Mouse (Mus musculus) c-Kit-positive CD71-positive TER-119-positive erythroid progenitor cells, embryonic 14.5 days (primary cell): ENCODE results near the gene Cebpg.

ENCODE experiments used
- DNase-seq: peaks from one replicate; pipeline ENCODE4 v3.0.0-alpha.2; 2013; ENCODE audit warnings: low spot score

Cebpg gene

DNA sequence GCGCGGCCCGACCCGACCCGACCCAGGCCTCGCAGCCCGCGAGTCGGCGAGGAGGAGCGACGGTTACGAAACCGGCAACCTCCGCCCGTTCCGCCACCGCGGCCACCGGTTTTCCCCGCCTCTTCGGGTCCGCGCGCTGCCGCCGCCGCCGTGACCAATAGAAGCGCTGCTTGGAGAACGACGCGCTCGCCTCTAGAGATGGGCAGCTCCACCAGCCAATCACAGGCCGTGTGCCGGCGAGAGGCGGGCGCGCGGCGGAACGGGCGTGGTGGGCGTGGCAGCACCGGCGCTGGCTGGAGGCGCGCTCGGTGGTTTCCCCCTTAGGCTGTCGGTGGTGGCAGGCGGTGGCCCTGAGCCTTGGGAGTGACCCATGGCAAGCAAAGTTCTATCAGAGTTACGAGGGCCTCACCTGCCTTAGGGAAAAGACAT, at the start of gene Cebpg:
Cebpg (minus strand) TSS at position 138 of the 429 bp plus-strand sequence.
- peak; percentile 91 for DNase-seq

DNA sequence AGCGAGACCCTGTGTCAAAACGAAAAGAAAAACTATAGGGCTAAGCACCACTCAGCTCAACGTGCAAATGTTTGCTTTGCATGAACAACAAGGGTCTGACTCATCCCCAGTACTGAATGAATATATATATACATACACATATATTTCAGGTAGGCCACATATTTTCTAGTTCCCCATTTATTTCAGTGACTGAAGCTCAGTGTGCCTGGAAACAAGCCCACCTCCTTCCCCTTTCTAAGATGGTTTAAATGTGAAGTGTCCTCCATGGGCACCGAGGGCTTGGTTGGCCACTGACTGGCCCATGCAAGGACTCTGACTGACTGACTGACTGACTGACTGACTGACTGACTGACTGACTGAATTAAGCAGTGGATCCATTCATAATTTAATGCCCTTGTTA, 43.2 kb upstream of the Cebpg start:
- DNase-seq = no peak

DNA sequence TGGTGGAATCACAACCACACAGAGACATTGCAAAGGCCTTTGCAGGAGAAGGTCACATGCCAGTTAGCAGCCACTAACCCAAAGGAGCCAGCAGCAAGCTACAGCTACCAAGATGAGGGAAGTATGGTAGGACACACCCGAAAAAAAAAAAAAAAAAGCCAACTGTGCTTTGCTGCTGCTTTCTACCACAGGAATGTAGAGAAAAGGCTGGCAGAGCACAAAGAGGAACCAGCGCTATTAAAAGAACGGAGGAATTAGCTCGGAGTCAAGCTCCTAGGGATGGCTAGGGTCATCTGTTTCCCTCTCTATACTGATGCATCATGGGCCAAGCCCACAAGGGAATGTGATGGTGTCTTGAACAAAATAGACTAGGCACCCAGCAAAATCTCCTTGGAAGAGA, 42.4 kb upstream of the Cebpg start:
- no peak for DNase-seq

DNA sequence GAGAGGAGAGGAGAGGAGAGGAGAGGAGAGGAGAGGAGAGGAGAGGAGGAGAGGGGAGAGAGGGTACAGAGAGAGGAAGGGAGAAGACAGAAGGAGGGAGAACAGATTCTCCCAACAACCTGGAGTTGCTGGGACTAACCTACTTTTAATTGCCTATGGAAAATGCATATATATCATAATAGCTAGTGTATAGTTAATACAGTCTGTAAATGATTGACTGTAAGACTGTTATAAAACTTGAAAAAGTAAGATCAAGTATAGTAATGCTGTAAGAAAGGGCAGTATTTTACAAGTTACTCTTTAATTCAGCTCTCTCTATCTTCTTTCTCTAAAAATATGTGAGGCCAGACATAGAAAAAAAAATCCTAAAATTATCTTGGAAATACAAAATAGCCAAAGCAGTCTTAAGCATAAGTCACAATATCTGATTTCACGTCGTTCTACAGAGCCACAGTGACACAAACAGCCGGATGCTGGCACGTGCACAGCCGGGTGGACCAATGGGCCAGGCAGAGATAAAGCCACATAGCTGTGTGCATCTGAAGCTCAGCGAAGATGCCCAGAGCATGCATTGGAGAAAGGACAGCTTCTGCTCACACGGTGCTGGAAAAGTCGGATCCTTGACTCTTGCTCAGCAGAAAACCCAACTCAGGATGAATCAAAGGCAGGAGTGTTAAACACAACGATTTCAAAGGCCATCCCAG, 38.8 kb upstream of the Cebpg start:
- no peak for DNase-seq

DNA sequence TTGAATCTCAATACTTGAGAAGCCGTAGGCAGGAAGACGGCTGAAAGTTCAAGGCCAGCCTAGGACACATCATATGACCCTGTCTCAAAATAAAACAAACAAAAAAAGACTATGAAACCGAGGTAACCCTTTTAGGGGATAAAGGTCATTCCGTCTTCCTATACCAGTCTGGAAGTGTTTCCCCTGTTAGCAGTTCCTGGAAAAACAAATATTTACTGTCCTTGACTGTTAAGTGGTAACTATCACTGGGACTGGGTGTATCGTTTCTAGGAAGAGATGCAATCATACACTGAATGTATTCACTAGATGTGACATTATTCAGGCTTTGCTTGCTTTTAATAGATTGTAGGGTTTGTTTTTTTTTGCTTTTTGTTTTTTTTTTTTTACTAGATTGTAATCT, 34.2 kb upstream of the Cebpg start:
- DNase-seq = no peak

DNA sequence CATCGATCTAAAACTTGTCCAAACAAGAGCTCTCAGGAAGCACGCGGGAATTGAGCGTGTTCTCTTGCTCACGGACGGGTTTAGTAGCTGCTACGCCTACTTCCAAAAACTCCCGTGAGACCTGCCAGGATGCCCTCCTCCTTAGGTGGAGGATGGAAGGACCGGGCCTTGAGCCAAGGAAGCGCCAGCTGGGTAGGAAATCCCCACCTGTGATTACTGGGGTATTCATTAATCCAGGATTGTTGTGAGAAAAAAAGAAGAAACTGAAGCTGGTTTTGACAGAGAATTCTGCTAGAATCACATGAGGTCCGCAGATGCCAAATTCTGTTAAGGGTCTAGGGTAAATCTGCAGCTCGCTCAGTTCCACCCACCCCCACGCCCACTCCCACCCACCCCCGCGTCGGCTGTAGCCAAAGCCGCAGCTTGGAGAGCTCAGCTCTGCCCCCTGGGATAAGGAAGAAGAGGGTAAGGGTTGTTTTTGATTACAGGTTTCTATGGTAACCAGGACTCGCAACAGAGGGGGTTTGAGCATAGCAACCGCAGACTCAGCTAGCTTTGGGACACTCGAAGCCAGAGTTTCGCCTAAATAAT, 30.0 kb upstream of the Cebpg start:
- no peak for DNase-seq

DNA sequence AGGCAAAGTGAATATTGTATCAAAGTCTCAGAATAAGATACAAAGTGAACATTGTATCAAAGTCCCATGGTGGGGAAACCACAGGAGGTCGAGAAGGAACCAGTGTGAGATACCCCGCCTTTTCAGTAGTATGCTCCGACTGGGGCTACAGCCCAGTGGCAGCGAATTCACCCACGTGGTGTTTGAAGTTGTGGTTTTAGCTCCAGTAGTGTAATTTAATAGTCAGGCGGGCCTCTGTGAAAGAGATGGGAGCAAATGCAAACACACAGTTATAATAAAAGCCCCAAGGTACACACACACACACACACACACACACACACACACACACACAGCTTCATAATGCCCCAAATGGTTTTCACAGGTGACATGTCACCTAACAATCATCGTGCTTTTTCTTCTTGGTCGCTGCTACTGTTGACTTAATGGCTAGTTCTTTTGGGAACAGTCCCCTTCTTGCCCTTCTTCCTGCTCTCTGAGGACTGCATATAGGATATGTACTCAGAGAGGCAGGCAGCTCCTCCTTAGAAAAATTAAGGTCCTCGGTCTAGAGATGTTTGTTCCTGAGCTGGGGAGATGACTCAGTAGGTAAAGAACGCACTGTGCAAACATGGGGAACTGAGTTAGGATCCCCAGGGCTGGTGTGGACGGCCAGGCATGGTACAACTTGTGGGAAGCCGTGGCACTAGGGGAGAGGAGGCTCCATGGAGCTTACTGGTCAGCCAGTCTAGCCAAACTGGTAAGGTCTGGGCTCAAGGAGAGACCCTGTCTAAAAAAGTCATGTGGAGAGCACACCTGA, 28.4 kb upstream of the Cebpg start:
- no peak for DNase-seq

DNA sequence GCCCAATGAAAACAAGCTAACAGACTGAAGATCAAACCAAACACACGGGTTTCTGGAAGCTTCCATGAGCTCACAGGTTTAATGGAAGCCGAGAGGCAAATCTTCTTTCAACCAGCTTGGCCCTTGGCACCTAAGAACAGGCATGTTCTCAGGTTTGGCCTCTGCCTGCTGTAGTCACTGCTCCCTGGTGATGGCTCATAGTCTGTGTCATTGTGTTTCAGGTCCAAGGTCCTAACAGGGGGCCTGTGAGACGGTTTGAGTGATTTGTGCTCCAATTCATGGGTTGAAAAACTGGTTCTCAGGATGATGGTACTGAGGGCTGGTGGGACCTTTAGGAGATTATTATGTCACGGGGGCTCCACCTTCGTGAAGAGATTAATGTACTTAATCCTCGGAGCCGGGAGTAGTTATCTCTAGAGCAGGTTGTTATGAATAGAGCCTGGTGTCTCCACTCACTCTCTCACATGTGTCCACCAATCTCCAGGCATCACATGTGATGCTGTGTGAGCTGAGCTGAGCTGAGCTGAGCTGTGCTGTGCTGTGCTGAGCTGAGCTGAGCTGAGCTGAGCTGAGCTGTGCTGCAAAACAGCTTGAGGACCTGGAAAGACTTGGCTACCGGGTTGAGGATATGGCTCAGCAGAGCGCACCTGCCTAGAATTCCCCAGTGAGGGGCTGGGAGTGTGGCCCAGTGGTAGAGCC, 25.2 kb upstream of the Cebpg start:
- DNase-seq = no peak

DNA sequence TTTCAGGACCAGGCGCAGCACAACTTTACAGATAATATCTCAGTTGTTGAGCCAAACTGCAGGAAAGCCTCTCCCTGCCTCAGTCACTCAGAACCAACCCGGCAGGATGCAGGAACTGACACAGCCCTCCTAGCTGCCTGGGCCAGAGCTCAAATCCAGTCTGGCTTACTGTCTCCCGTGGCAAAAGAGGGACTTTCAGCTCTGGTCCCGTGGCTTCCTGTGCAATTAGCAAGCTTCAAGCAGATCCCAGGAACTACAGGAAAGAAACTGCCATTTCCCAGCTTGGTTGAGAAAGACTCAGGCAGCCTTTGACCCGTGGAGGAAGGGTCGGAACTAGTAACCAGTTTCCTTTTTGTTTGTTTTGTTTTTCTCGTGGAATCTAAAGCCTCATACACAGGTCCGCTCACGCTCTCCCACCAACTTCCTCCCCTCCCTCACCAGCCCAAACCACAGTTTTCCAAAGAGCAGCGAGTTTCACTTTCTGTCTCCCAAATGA, 24.5 kb upstream of the Cebpg start:
- no peak for DNase-seq

DNA sequence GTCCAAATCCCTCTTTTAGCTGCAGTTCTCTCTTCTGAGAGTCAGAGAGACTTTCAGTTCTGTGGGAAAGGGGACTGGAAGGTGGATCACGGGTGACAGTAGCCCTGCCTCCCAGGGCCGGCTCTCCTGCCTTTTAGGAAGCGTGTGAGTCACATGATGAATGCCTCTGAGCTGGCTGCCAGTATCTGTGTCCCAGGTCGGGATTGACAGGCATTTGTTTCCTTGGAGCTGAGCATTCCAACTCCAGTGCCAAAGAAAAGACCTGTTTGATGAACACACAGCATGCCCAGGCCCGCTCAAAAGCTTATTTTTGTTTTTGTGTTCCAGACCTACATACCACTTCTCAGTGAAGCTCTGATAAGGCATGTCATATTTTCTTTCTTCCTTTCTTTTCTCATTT, 20.3 kb upstream of the Cebpg start:
- DNase-seq = no peak

DNA sequence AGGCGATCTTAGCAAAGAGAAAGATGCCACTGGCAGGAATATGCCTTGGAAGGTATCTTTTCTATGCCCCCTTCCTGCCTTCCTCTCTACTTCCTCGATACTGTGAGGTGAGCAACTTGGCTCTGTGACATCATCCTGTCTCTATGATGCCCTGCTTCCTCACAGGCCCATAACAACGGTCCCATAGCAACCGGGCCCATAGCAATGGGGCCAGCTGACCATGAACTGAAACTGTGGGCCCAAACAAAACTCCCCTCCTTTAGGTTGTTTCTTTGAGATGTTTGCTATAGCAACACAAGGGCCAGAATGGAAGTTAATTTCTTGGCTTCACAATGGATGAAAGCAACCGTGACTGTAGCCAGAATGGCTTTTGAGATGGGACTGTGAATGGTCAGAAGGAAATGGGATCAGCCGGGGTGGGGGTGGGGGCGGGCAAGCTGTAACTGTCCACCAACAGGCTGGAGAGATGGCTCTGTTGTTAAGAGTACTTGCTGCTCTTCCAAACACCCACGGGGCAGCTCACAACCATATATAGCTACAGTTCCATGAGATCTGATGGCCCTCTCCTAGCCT, 10.4 kb upstream of the Cebpg start:
- no peak for DNase-seq

DNA sequence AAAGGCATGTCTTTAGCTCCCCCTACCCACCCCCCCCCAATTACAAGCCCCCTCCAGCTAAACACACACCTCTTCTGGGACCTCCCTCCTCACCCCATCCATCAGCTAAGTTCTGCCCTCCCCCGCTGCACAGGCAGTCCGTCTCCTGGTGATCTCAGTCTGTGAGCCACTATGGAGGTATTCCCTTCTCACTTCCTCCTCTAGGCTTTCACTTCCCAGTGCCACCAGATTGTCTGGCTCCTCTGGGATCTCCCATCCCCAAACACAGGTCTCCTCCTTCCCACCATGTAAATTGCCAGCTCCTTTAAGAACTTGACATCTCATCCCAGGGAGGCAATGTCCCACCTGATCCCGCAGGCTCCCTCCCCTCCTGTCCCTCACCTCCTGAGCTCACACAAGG, 9.6 kb upstream of the Cebpg start:
- DNase-seq = no peak

DNA sequence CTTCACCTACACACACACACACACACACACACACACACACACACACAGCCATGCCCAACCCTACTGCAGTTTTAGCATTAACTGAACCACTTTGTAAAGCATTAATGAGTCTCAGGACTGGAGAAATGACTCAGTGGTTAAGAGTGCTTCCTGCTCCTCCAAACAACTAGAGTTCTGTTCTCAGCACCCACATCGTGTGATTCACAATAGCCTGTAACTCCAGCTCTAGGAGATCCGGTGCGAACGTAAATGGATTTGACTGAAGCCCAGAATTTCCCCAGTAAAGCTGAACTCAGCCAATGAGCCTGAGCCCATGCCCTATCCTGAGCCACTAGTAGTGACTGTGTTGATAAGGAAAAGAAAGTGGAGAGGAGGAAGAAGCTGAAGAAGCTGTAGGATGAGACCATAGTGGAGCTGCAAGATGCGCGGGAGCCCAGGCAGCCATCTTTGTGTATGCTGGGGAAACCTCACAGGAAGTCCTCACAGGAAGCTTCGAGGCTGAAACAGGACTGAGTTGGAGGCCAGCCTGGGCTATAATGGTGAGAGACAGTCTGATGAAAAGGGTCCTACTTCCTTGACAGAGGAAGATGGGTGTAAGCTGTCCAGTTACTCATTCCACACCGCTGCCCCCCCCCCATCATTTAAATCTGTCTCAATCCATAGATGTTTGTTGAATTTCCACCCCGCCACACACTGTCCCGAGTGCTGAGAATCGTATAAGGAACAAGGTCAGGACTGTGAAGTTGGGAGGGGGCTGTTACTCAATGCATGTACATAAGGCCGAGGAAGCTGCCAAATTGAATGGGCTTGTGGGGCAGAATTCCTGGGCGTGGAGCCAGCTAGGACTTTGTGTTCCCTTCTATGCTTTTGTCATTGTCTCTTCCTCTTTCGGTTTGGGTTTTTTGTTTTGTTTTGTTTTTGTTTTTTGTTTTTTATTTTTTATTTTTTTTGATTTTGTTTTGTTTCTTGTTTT, 8.2 kb upstream of the Cebpg start:
- no peak for DNase-seq

DNA sequence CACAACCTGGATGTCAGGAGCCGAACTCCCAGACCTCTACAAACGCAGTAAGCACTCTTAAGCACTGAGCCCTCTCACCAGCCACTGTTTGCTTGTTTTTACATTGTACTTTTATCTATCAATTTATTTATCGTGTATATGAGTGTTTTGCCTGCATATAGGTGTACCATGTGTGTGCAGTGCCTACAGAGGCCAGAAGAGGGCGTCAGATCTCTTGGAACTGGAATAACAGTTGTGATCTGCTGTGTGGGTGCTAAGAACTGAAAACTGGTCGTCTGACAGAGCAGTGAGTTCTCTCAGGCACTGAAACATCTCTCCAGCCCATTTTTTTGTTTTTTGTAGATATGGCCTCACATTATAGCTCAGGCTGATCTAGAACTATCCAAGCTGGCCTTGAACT, 3.1 kb upstream of the Cebpg start:
- DNase-seq = no peak

DNA sequence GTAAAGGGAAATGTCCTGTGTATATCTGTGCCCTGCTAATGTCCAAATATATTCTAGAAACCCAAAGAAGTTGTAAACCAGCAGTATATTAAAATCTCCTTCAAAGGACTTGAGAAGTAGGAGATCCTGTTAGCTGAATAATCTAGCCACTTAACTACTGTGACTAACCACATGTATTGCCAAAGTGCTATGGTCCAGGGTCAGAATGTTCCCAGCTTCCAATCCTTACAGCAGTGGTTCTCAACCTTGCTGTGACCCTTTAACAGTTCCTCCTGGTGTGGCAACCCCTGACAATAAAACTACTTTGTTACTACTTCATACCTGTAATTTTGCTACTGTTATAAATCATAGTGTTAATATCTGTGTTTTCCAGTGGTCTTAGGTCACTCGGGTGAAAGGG, 2.0 kb upstream of the Cebpg start:
- no peak for DNase-seq

DNA sequence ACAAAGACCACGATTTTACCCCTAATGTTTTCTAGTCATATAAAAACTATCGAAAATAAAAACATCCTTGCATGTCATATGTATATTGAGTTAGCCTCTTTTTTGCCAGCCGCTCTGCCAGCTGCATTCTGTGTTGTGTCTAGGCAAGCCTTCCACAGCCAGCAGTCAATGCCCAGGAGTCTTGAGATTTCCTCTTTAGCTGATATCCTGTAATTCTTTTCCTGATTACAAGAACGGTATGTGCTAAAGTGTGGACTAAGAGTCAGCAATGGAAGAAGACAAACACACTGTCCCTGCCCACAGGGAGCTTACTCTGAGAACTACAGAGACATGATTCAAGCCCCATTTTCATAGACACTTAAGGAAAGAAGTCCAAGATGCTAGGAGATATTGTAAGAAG, 1.2 kb upstream of the Cebpg start:
- DNase-seq = no peak

DNA sequence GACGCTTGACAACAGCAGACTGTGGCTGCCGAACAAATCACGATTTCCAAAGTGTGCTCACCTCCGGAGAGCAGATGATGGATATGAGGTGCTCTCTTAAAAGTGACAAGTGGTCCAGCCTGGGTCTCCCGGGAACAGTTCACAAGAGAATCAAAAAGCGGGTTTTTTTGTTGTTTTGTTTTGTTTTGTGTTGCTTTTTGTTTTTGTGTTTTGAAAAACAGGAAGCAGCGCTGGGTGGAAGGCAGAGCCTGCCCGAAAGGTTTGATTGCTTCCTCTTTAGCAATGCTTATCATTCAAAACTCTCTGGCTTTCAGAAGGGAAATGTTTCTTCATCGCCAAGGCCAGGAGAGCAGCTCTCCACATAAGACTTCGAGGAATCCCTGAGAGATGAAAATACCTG, 626 bp upstream of the Cebpg start:
- peak; percentile 19 for DNase-seq

DNA sequence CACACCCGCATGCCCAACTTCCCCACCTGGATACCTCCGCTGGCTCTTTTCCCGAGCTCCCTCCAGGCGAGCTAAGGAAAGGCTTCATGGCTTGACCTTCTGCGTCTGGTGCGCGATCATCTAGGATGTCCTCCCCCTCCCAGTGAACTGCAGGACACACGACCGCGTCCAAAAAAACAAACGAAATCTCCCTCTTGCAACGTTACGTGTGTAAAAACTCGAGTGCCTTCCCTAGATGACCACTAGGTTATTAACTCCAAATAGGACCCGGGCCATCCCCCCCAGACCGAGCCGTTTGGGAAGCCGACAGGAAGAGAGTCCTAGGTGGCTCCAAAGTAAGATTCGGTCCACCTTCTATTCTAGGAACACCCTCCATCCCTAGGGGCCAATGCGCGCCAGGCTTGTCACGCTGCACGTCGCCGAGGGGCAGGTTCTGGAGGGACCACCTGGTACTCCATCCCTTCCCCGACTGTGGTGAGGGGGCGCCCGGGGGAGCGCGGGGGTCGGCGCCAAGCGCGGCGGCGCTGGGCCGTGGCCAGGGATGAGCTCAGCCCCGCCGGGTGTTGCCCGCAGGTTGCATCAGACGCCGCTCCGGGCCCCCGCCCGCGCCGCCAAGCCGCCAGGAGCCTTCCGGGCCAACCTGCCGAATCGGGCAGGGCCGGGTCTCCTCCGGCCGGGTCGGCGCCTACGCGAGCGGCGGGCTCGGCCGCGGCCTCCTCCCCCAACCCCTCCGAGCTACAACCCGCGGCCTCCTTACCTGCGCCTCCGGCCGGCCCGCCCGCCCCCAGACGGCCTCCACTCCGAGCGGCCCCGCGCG, 546 bp downstream of the Cebpg start:
- DNase-seq = peak; percentile 40

DNA sequence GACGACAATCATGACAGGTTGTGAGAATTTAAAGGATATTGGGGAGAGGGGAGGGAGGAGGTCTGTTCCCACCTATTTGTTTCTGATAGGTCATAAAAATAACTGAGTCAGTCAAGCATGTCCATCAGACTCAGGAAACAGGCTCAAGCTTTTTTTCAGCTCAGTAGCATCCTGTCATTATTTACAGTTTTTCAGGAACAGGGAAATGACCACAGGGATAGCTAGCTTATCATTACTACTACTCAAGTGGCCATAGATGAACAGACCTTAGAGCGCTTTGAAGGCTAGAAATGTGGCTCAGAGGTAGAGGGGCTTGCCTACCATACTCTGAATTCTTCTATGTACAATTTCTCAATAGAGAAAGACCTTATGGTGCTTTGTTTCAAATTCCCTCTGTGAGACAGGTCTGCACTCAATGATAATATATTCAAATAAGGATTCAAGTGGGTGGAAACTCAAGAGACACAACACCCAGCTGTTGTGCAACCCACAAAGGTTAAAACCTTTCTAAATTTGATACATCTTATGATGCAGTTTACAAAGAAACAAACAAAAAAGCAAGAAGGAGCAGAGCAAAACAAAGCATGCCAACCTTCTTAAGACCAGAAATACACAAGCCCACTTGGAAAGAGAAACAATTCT, 1.3 kb downstream of the Cebpg start:
- no peak for DNase-seq

DNA sequence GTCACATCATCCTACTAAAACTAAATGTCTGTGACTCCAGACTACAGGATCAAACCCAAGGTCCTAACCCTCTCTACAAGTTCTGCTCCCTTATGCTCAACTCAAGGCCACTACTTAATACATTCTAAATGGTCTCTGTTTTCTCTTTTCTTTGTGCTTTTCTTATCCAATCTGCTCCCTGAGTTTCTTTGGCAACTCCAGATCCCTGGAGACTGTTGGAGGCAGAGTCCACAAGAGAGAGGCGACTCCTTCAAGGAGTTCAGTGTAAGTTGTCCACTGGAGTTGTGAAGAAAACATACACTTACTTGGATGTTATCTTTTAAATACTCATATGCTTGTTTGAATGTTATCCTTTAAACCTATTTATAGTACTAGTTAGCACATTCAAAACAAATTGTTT, 2.1 kb downstream of the Cebpg start:
- no peak for DNase-seq
